Mouse (Mus musculus): ENCODE data around the gene Jag2.

DNA sequence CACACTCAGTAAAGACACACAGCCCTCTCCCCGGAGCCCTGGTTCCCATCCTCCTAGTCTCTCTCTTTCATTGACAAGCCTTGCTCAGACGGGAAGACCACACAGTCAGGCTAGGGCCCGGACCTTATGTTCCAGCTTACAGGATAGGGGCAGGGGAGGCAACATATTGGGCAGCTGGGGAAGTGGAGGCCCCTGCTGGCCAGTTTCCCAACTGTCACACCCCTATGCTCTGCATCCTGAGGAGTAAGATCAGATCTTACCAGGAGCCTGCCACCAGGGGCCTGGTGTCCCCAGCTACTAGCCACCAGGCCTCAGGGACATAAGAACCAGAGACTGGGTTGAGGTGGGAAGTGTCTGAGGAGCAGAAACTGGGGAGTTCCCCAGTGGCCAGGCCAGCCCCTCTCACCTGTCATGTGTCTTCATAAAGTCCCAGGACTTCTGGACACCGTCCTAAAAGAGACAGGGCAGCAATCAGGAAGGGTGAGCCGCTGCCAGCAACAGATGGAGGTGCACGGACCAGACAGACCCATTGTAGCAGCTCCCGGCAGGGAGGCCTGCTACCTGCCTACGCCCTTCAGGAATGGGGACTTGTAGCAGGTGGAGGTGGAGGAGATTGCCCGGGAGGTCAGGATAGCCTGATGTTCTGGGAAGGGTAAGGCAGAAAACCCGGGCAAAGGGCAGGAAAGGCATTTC is 9.4 kb upstream of the Jag2 start:
- TF ChIP-seq POLR2A (IDR thresholded peaks at IDR 0.05; ENCODE audit: extremely low read depth, insufficient read depth, low read length) (no peak), CTCF (IDR thresholded peaks at IDR 0.05; ENCODE audit: low read depth, low read length) (no peak)
